Comparison of ENCODE assay signal across 8 mouse cellular contexts in the genomic region with DNA sequence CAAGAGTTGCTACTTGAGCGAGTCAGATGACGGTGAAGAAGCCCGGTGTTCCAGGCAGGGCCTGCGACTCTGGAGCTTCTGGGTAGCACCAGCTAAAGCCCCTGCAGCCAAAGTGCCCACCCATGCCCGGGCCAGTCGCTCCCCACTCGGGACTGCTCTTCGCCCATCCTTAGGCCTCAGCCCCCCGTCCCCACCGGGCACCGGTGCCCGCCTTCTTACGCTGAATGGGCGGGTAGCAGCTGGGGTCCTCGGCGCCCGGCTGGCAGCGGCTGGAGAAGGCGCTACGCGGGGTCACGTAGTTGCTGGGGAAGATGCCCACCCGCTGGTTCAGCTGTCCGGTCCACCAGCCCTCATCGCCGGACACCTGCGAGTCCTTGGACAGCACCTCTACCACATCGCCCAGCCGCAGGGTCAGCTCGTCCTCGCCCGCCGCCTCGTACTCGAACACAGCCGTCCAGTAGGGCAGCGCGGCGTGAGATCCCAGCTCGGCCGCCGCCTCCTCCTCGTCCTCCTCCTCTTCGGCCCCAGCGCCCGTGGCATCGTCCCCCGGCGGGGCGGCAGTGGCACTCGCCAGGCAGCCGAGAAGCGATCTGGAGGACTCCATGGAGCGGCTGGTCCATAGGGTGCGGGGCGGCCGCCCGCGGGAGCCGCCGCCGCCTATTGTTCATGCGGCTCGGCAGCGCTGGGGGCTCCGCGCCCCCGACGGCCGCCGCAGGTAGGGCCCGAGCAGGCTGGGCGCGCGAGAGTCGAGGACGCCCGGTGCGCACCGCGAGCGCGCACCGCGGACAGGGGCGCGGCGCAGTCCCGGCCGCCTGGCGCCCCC. TPM values are rescaled to one million over a fixed set of nuclear protein-coding genes. Genes with fewer than 3 reads are reported as not detected.
DNase-seq lines count a peak whose midpoint lies in the region; ATAC-seq lines count a peak whose summit lies in the region.

No protein-coding gene starts in this region.

- H3K27ac ChIP-seq in forebrain, embryonic 16.5 days (ENCODE audit: low read length): peak overlapping the region; percentile 33; the same call in 1 of the 2 replicates
- H3K27ac ChIP-seq in lung, embryonic 16.5 days (ENCODE audit: low read length): peak overlapping the region; percentile 88

- H3K36me3 ChIP-seq in forebrain, embryonic 16.5 days (ENCODE audit: control insufficient read depth, insufficient read depth): no peaks in the 10 kb centered on the region
- no peaks in the 10 kb centered on the region for H3K36me3 ChIP-seq in lung, embryonic 16.5 days (ENCODE audit: control insufficient read depth, insufficient read depth, low read length)

- peak overlapping the region; percentile 69 for H3K4me3 ChIP-seq in forebrain, embryonic 16.5 days (replicated peaks; ENCODE audit: low read length)
- H3K4me3 ChIP-seq in lung, embryonic 16.5 days (ENCODE audit: low read length): peak overlapping the region; percentile 71

- peak; percentile 18 to 39 for DNase-seq in layer of hippocampus, postnatal 25 days (ENCODE audit: extremely low spot score in 1 of 2, low spot score in 1 of 2)
- DNase-seq in layer of hippocampus, adult 9-11 months: no peak
- DNase-seq in cerebellum, adult 11 months: peak; percentile 54
- DNase-seq in kidney, adult 18-20 months: peak; percentile 57
- peak; percentile 7 for DNase-seq in ovary, postnatal 10 days (ENCODE audit: low spot score)

- peak overlapping the region; percentile 88 for H3K4me2 ChIP-seq in forebrain, embryonic 16.5 days (ENCODE audit: low read length)
- peak overlapping the region; percentile 97 for H3K4me2 ChIP-seq in lung, embryonic 16.5 days (ENCODE audit: low read depth, low read length)

- peak; percentile 74 for ATAC-seq in forebrain, embryonic 16.5 days
- peak; percentile 18 for ATAC-seq in lung, embryonic 16.5 days (ENCODE audit: low read depth)
- no peak for ATAC-seq in megakaryocyte-erythroid progenitor cell, adult 5-6 weeks (replicated peaks; ENCODE audit: low FRiP score, low TSS enrichment, poor library complexity, severe bottlenecking)

- peak overlapping the region; percentile 72 for H3K9ac ChIP-seq in forebrain, embryonic 16.5 days (replicated peaks; ENCODE audit: low read depth, low read length)
- H3K9ac ChIP-seq in lung, embryonic 16.5 days (ENCODE audit: low read length): peak overlapping the region; percentile 77

- peaks cover 4% of the 10 kb centered on the region for H3K27me3 ChIP-seq in forebrain, embryonic 16.5 days (replicated peaks; ENCODE audit: control insufficient read depth, insufficient read depth, low read length)
- H3K27me3 ChIP-seq in lung, embryonic 16.5 days (ENCODE audit: control insufficient read depth, insufficient read depth, low read depth, low read length): peaks cover 18% of the 10 kb centered on the region

- no peaks in the 10 kb centered on the region for H3K9me3 ChIP-seq in forebrain, embryonic 16.5 days (ENCODE audit: control insufficient read depth, low read length)
- H3K9me3 ChIP-seq in lung, embryonic 16.5 days (ENCODE audit: control insufficient read depth, low read length): no peaks in the 10 kb centered on the region

- H3K4me1 ChIP-seq in forebrain, embryonic 16.5 days (replicated peaks; ENCODE audit: control insufficient read depth, insufficient read depth, low read length): peaks cover 19% of the 10 kb centered on the region
- H3K4me1 ChIP-seq in lung, embryonic 16.5 days (replicated peaks; ENCODE audit: control insufficient read depth, insufficient read depth, low read length): peaks cover 13% of the 10 kb centered on the region

- WGBS in forebrain, embryonic 16.5 days: under 1% methylated on average over 85 of the region's 91 CpGs
- under 1% methylated on average over 63 of the region's 91 CpGs for WGBS in lung, embryonic 16.5 days

RNA-seq across cellular contexts. Expression of a gene that starts 0.5 kb away (rescaled TPM):
- total RNA-seq in layer of hippocampus, postnatal 25 days (2021): 10 to 100 TPM; 29.7 to 34.6 TPM
- 7.2 and 8.7 TPM in 2 replicates for polyA plus RNA-seq in forebrain, embryonic 16.5 days (2015; fragmentation: Nextera tagmentation; extraction: Ambion mirVana)
- 1.2 and 1.7 TPM in 2 replicates for polyA plus RNA-seq in lung, embryonic 16.5 days (2015; fragmentation: Nextera tagmentation; extraction: Ambion mirVana)
- 0.67 TPM in 1 of 2 replicates, not detected in the other for total RNA-seq in megakaryocyte-erythroid progenitor cell, adult 5-6 weeks (2014; fragmentation: Nextera tagmentation)
- total RNA-seq in megakaryocyte-erythroid progenitor cell, adult 5-6 weeks (2017): 0.19 TPM in 1 of 2 replicates, not detected in the other

Comparison
In these comparisons a context has a peak if more than half of its experiments do, and no peak if none do; other contexts are left out.
1. RNA of a gene that starts 0.5 kb away (total RNA-seq): 29.7 to 34.6 TPM in layer of hippocampus, postnatal 25 days; 0.19 to 0.67 TPM in megakaryocyte-erythroid progenitor cell, adult 5-6 weeks; every median in the first group is over 10 times any median in the second.